21 mouse cellular contexts compared by ENCODE assay signal in the genomic region with DNA sequence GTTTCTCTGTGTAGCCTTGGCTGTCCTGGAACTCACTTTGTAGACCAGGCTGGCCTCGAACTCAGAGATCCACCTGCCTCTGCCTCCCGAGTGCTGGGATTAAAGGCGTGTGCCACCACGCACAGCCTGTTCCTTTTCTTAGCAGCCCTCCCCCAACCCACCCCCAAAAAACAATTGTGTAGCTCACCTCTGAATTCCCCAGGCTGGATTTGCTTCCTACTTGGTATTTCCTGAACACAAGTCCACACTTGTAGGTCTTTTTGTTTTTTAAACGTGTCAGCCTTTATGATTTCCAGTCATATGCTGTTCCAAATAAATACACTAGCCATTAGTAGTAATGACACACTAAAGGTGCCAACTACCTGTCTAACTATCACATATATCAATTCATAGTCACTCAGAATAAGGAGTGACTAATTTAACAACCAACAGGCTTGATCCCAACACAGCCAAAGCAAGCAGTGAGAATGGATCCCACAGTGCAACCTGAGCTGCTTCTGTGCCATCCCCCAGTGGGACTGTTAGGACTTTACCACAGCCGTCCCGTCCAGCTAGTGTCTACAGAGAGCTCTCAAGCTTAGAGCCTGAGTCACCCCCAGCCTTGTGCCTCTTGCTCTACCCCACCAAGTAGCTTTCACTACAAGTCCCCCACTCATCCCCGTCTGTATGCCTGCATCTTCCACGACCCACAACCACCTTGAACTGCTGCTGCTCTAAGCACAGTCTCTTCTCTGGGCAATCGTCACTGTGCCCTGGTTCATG. TPM values are rescaled to one million over a fixed set of nuclear protein-coding genes. Genes with fewer than 3 reads are reported as not detected.
DNase-seq lines count a peak whose midpoint lies in the region; ATAC-seq and TF ChIP-seq lines count a peak whose summit lies in the region.
"Had no signal": no experiment of that assay in that cellular context is flagged by ENCODE, and none has a peak within 500 bp of the region (broad histone marks: within the 10 kb centered on the region; RNA-seq: fewer than 3 reads in every experiment).

No protein-coding gene starts in this region.

- POLR2A ChIA-PET in Patski (lab: Charles Lee): interaction anchor here (1.1 to 5.2 kb wide), 2 partner anchors 14 to 21 kb away, joined by 4 to 29 read pairs; partner anchors contain the start of gene Patz1

- H3K4me3 ChIP-seq in heart, postnatal 0 days (ENCODE audit: low read depth, low read length): no peak overlapping the region
- no peak overlapping the region for H3K4me3 ChIP-seq in thymus, adult 2 months (ENCODE audit: control insufficient read depth, insufficient read depth, low read length)
- H3K4me3 ChIP-seq: embryonic facial prominence, embryonic 12.5 days; forebrain, embryonic 13.5 days; heart, embryonic 15.5 days; hindbrain, embryonic 10.5 days; intestine, embryonic 15.5 days had no signal

- ATAC-seq in heart, postnatal 0 days (ENCODE audit: insufficient read depth, low read depth): no peak
- ATAC-seq in Patski: peak; percentile 53
- ATAC-seq: forebrain, embryonic 13.5 days; intestine, embryonic 15.5 days had no signal

- H3K36me3 ChIP-seq in heart, postnatal 0 days (replicated peaks; ENCODE audit: control insufficient read depth, insufficient read depth, low read length): peaks cover 53% of the 10 kb centered on the region
- peaks cover 28% of the 10 kb centered on the region for H3K36me3 ChIP-seq in thymus, adult 2 months (ENCODE audit: control insufficient read depth, insufficient read depth, low read length)

- TF ChIP-seq EP300 in heart, postnatal 0 days (IDR thresholded peaks at IDR 0.05; ENCODE audit: low read depth): no peak

- no peak overlapping the region for H3K4me2 ChIP-seq in heart, postnatal 0 days (ENCODE audit: low read depth, low read length)
- H3K4me2 ChIP-seq: embryonic facial prominence, embryonic 12.5 days; forebrain, embryonic 13.5 days; heart, embryonic 11.5 days; heart, embryonic 15.5 days; hindbrain, embryonic 14.5 days; intestine, embryonic 15.5 days had no signal

- H3K9ac ChIP-seq in heart, postnatal 0 days (replicated peaks; ENCODE audit: low read depth, low read length): no peak overlapping the region
- H3K9ac ChIP-seq: embryonic facial prominence, embryonic 12.5 days; forebrain, embryonic 13.5 days; heart, embryonic 15.5 days; hindbrain, embryonic 14.5 days; intestine, embryonic 15.5 days had no signal

- 0 out of 2 replicates have a peak, but pooled peaks cover 4% of the 10 kb centered on the region for H3K4me1 ChIP-seq in heart, postnatal 0 days (ENCODE audit: control insufficient read depth, insufficient read depth)
- peaks cover 49% of the 10 kb centered on the region for H3K4me1 ChIP-seq in thymus, adult 2 months (replicated peaks; ENCODE audit: control insufficient read depth, insufficient read depth, low read length)
- H3K4me1 ChIP-seq: embryonic facial prominence, embryonic 12.5 days; forebrain, embryonic 13.5 days; hindbrain, embryonic 10.5 days had no signal

- H3K27ac ChIP-seq in heart, postnatal 0 days (ENCODE audit: low read depth): peak overlapping the region; percentile 57; the same call in 1 of the 2 replicates
- peak overlapping the region; percentile 95 for H3K27ac ChIP-seq in thymus, adult 2 months (ENCODE audit: control insufficient read depth, insufficient read depth, low read length)
- H3K27ac ChIP-seq: embryonic facial prominence, embryonic 12.5 days; forebrain, embryonic 13.5 days; heart, embryonic 15.5 days; hindbrain, embryonic 10.5 days; hindbrain, embryonic 14.5 days; intestine, embryonic 15.5 days had no signal

- H3K27me3 ChIP-seq in heart, postnatal 0 days (ENCODE audit: control insufficient read depth, insufficient read depth, low read length): no peaks in the 10 kb centered on the region
- H3K27me3 ChIP-seq in thymus, adult 2 months (ENCODE audit: control insufficient read depth, insufficient read depth, low read length): no peaks in the 10 kb centered on the region
- no peaks in the 10 kb centered on the region for H3K27me3 ChIP-seq in Patski
- H3K27me3 ChIP-seq: CH12.LX; embryonic facial prominence, embryonic 12.5 days; forebrain, embryonic 13.5 days; heart, embryonic 15.5 days; intestine, embryonic 15.5 days had no signal

- WGBS in heart, postnatal 0 days: 83% methylated on average over 9 of the region's 10 CpGs
- WGBS in thymus, adult 2 months: 34% methylated on average over 10 of the region's 10 CpGs

- no peak for DNase-seq in heart, postnatal 0 days (ENCODE audit: low spot score)
- no peak for DNase-seq in heart, adult 8-10 months (ENCODE audit: low spot score)
- DNase-seq in thymus, adult 2 months: no peak
- no peak for DNase-seq in thymus, postnatal 10 days (ENCODE audit: low spot score in 2 of 2)
- DNase-seq in 416B (ENCODE audit: low read depth) (peak; percentile 63), Patski (ENCODE audit: low read depth, low spot score) (no peak)
- DNase-seq in embryo, embryonic 9.5 days (ENCODE audit: extremely low spot score): no peak
- DNase-seq: adrenal gland, adult 8-10 months; adrenal gland, postnatal 36 days; cerebellum, adult 2 months; cerebellum, postnatal 10 days; gastrocnemius, postnatal 10 days; heart, adult 18-20 months had no signal

- no peak for TF ChIP-seq POLR2A in thymus, adult 2 months (IDR thresholded peaks at IDR 0.05; ENCODE audit: control insufficient read depth, extremely low read depth, insufficient read depth, low read length, poor library complexity)

- CTCF ChIA-PET in Patski (lab: Charles Lee): no interaction called here

- no peaks in the 10 kb centered on the region for H3K9me3 ChIP-seq in heart, postnatal 0 days (replicated peaks; ENCODE audit: control insufficient read depth, low read length)
- H3K9me3 ChIP-seq: embryonic facial prominence, embryonic 12.5 days; forebrain, embryonic 13.5 days; heart, embryonic 15.5 days; hindbrain, embryonic 10.5 days; intestine, embryonic 15.5 days had no signal

- in situ Hi-C loops in Patski (cut with MboI; ENCODE audit: low pct_unique_long_range_greater_than_20kb): no loop called here

- no peak for TF ChIP-seq CTCF in heart, postnatal 0 days (IDR thresholded peaks at IDR 0.05; ENCODE audit: low read depth)
- no peak for TF ChIP-seq CTCF in thymus, adult 2 months (IDR thresholded peaks at IDR 0.05; ENCODE audit: borderline replicate concordance, control insufficient read depth, extremely low read depth, insufficient read depth, low read length, poor library complexity)
- no peak for TF ChIP-seq CTCF in Patski (IDR thresholded peaks at IDR 0.05)

RNA-seq across cellular contexts. Expression of gene Pik3ip1, which starts 18.4 kb away (rescaled TPM):
- total RNA-seq in heart, postnatal 0 days (2014; rRNA removed; ENCODE audit: low replicate concordance): 22.3 and 57.6 TPM in 2 replicates
- 44.7 and 65.9 TPM in 2 replicates for polyA plus RNA-seq in heart, postnatal 0 days (2015; fragmentation: Nextera tagmentation; extraction: Ambion mirVana)
- total RNA-seq in heart, adult 8-10 months (2022): 10 to 100 TPM; 37.3 to 67.8 (median 56.9) TPM
- polyA plus RNA-seq in thymus, adult 2 months (2012; rRNA removed): 151 and 153 TPM in 2 replicates
- polyA plus RNA-seq in Patski (2021): 24.7 TPM

RNA-seq across cellular contexts. Expression of gene Patz1, which starts 23.1 kb away (rescaled TPM):
- total RNA-seq in heart, postnatal 0 days (2014; rRNA removed; ENCODE audit: low replicate concordance): 35.6 and 56.8 TPM in 2 replicates
- 13.1 and 14.0 TPM in 2 replicates for polyA plus RNA-seq in heart, postnatal 0 days (2015; fragmentation: Nextera tagmentation; extraction: Ambion mirVana)
- 10 to 100 TPM; 21.3 to 33.6 (median 25.4) TPM for total RNA-seq in heart, adult 8-10 months (2022)
- polyA plus RNA-seq in thymus, adult 2 months (2012; rRNA removed): 216 and 243 TPM in 2 replicates
- polyA plus RNA-seq in Patski (2021): 59.5 TPM

RNA-seq across cellular contexts. Expression of gene Drg1, which starts 45.6 kb away (rescaled TPM):
- total RNA-seq in heart, postnatal 0 days (2014; rRNA removed; ENCODE audit: low replicate concordance): 52.8 and 55.1 TPM in 2 replicates
- polyA plus RNA-seq in heart, postnatal 0 days (2015; fragmentation: Nextera tagmentation; extraction: Ambion mirVana): 128 and 134 TPM in 2 replicates
- total RNA-seq in heart, adult 8-10 months (2022): 10 to 100 TPM; 53.6 to 60.6 (median 58.8) TPM
- 36.8 and 36.9 TPM in 2 replicates for polyA plus RNA-seq in thymus, adult 2 months (2012; rRNA removed)
- 137 TPM for polyA plus RNA-seq in Patski (2021)
